Mouse (Mus musculus) hindbrain, embryonic 13.5 days (tissue): Measurements from ENCODE around the gene Pde4b. TPM values are rescaled to one million over a fixed set of nuclear protein-coding genes. Genes with fewer than 3 reads are reported as not detected.
A peak's percentile ranks its signal among the peaks of the same experiment; 100 is the strongest.

ENCODE experiments used
- ATAC-seq: fragments of 200-750 bp; cut with Nextera tagmentation; 2 replicates; pipeline ENCODE4 v1.8.0; 2017; ENCODE audit warnings: moderate TSS enrichment; ENCODE audit not compliant: low FRiP score
- H3K27ac ChIP-seq: fragments of 300-500 bp; sonication (generic); 2 replicates; pipeline ENCODE4 v1.5.1; 2015; ENCODE audit warnings: inconsistent platforms, mild to moderate bottlenecking, moderate library complexity
- H3K27me3 ChIP-seq: fragments of 300-500 bp; sonication (generic); 2 replicates; pipeline ENCODE4 v1.6.1; 2015; ENCODE audit warnings: mild to moderate bottlenecking, inconsistent platforms
- H3K36me3 ChIP-seq: fragments of 300-500 bp; sonication (generic); 2 replicates; pipeline ENCODE4 v1.6.1; 2015; ENCODE audit warnings: mild to moderate bottlenecking, inconsistent platforms
- H3K4me1 ChIP-seq: fragments of 300-500 bp; sonication (generic); replicated peaks from 2 replicates; pipeline ENCODE4 v1.6.1; 2015; ENCODE audit warnings: inconsistent platforms
- H3K4me2 ChIP-seq: fragments of 300-500 bp; sonication (generic); 2 replicates; pipeline ENCODE4 v1.6.1; 2015; ENCODE audit warnings: inconsistent platforms, mild to moderate bottlenecking, moderate library complexity
- H3K4me3 ChIP-seq: fragments of 300-500 bp; sonication (generic); 2 replicates; pipeline ENCODE4 v1.5.1; 2015; ENCODE audit warnings: mild to moderate bottlenecking, inconsistent platforms
- H3K9ac ChIP-seq: fragments of 300-500 bp; sonication (generic); 2 replicates; pipeline ENCODE4 v1.6.1; 2015; ENCODE audit warnings: mild to moderate bottlenecking, inconsistent platforms
- H3K9me3 ChIP-seq: fragments of 300-500 bp; sonication (generic); 2 replicates; pipeline ENCODE4 v1.6.1; 2016; ENCODE audit warnings: inconsistent platforms
- WGBS: fragments of 180-500 bp; shearing (Covaris S2); methylation state at CpG from one replicate; pipeline ENCODE4 v1.1.7; 2015; 5-methylcytosine and 5-hydroxymethylcytosine counted together
- polyA plus RNA-seq: library from polyadenylated mRNA; unstranded; fragments of >200 nt; fragmentation: Nextera tagmentation; extraction: Ambion mirVana; gene quantifications from 2 replicates; pipeline ENCODE4 v1.2.1, GENCODE M21; 2015

Gene Pde4b
- polyA plus RNA-seq, 1 experiment from 2014 or later = 27.0 TPM

DNA sequence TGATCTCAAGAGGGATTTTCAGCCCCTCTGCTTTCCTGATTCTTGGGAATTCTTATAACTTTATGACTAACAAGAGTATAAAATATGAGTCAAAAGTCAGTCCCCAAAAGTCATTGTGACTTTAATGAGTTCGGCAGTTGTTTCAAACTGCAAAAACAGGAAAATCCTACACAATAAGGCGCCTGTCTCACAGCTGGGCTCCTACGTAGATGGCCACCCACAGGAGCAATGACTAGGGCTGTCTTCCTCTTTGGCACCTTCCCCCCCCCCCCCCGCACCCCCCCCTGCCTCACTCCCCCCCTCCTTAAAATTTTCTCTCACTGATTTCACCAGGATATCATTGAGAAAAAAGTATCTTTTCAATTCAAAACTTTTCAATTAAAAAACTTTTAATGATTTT is 498.2 kb downstream of the Pde4b start:
- no peak overlapping the region for H3K4me3 ChIP-seq
- 63% methylated on average over 3 of the region's 4 CpGs for WGBS
- no peak overlapping the region for H3K4me2 ChIP-seq
- H3K27ac ChIP-seq = no peak overlapping the region
- no peaks in the 10 kb centered on the region for H3K36me3 ChIP-seq
- peaks cover 26% of the 10 kb centered on the region for H3K4me1 ChIP-seq
- H3K9ac ChIP-seq = no peak overlapping the region
- H3K9me3 ChIP-seq = no peaks in the 10 kb centered on the region
- ATAC-seq = no peak
- no peaks in the 10 kb centered on the region for H3K27me3 ChIP-seq

DNA sequence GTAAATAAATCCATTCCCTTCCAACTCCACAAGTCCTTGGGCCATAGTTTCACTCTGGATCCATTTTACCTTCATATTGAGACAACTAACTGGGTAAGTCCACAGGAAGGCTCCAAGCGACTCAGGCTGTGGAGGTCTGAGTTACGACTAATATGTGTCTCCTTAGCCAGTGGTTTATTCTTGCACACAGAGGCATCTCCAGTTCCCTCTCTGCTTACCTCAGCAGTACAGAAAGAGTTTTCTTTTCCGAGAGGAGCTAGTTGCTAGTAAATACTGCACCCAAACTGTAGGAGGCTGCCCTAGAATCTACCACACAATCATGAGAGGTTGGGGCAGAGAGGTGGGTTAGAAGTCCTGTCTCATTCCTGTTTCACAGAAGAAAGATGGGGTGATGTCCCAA is 499.4 kb downstream of the Pde4b start:
- no peaks in the 10 kb centered on the region for H3K27me3 ChIP-seq
- no peak overlapping the region for H3K4me2 ChIP-seq
- peaks cover 38% of the 10 kb centered on the region for H3K4me1 ChIP-seq
- no peak overlapping the region for H3K27ac ChIP-seq
- 87% methylated on average over 3 of the region's 3 CpGs for WGBS
- ATAC-seq = no peak
- no peaks in the 10 kb centered on the region for H3K36me3 ChIP-seq
- H3K9me3 ChIP-seq = no peaks in the 10 kb centered on the region
- H3K4me3 ChIP-seq = no peak overlapping the region
- no peak overlapping the region for H3K9ac ChIP-seq

DNA sequence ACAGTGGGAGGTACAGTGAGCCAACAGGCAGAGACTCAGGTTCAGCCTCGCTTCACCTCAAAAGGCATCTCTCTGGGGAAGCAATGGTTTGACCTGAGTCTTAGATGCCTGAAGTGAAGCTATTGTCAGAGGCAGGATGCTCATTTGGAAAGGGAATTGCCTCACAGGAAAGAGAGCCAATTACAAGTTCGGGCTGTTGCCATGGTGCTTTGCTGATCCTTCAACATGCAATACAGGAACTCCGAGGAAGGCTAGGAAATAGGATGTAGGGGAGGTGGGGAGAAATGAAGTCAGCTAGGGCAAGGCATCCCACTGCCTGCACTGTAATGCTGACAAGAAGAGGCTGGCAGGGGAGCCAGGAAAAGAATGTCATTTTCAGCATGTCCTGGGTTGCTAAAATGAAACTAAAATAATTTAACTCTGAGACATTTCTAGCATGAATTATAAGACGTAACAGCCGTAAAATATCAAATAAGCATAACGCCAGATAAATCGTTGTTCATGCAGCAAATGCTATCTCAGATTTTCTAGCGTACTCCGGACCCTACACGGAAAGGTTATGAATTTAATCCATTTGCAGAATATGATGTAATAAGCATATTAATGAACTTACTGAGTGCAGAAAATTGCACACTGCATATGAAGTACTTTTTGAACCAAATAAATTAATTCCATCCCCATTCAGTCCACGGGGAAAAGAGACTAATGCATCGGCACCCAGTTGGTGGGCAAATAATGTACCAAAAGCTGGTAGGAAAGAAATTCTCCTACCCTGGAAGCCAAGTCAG is 501.5 kb downstream of the Pde4b start:
- 30% methylated on average over 12 of the region's 12 CpGs for WGBS
- peak overlapping the region; percentile 84 for H3K27ac ChIP-seq
- ATAC-seq = peak; percentile 62
- H3K27me3 ChIP-seq = no peaks in the 10 kb centered on the region
- peak overlapping the region; percentile 37 for H3K4me3 ChIP-seq
- H3K36me3 ChIP-seq = no peaks in the 10 kb centered on the region
- no peaks in the 10 kb centered on the region for H3K9me3 ChIP-seq
- H3K4me1 ChIP-seq = peaks cover 46% of the 10 kb centered on the region
- peak overlapping the region; percentile 56 for H3K4me2 ChIP-seq
- H3K9ac ChIP-seq = peak overlapping the region; percentile 62

GRCm38 (mm10) chr4:102589537-102590031 is 502.2 kb downstream of the Pde4b start:
- ATAC-seq = peak; percentile 77
- H3K36me3 ChIP-seq = no peaks in the 10 kb centered on the region
- no peaks in the 10 kb centered on the region for H3K27me3 ChIP-seq
- H3K9ac ChIP-seq = peak overlapping the region; percentile 62
- peak overlapping the region; percentile 37 for H3K4me3 ChIP-seq
- peak overlapping the region; percentile 56 for H3K4me2 ChIP-seq
- H3K9me3 ChIP-seq = no peaks in the 10 kb centered on the region
- peak overlapping the region; percentile 84 for H3K27ac ChIP-seq
- 6% methylated on average over 9 of the region's 9 CpGs for WGBS
- H3K4me1 ChIP-seq = peaks cover 47% of the 10 kb centered on the region

GRCm38 (mm10) chr4:102591798-102592197 is 504.5 kb downstream of the Pde4b start:
- no peaks in the 10 kb centered on the region for H3K27me3 ChIP-seq
- 36% methylated on average over 4 of the region's 4 CpGs for WGBS
- H3K9ac ChIP-seq = peak overlapping the region; percentile 61
- peak; percentile 59 for ATAC-seq
- peaks cover 12% of the 10 kb centered on the region; the same call in 1 of the 2 replicates for H3K36me3 ChIP-seq
- H3K4me3 ChIP-seq = 0 out of 2 replicates have a peak overlapping the region, but pooled peaks have one; percentile 17
- peak overlapping the region; percentile 56 for H3K4me2 ChIP-seq
- H3K4me1 ChIP-seq = peaks cover 44% of the 10 kb centered on the region
- peak overlapping the region; percentile 77 for H3K27ac ChIP-seq
- H3K9me3 ChIP-seq = no peaks in the 10 kb centered on the region

- Histone ChIP-seq H3K27me3 (no peaks in the 10 kb centered on the region), H3K9me3 (no peaks in the 10 kb centered on the region), H3K4me3 (peak overlapping the region; percentile 17; the same call in 1 of the 2 replicates), H3K27ac (peak overlapping the region; percentile 77), H3K9ac (peak overlapping the region; percentile 61; the same call in 1 of the 2 replicates), H3K36me3 (peaks cover 19% of the 10 kb centered on the region), H3K4me2 (peak overlapping the region; percentile 56), H3K4me1 (peaks cover 44% of the 10 kb centered on the region)
- 61% methylated on average over 2 of the region's 2 CpGs for WGBS
- no peak for ATAC-seq
Observed at GRCm38 (mm10) chr4:102592541-102592940, 505.2 kb downstream of the Pde4b start.

GRCm38 (mm10) chr4:102593631-102594030 is 506.3 kb downstream of the Pde4b start:
- Histone ChIP-seq H3K27me3 (no peaks in the 10 kb centered on the region), H3K27ac (no peak overlapping the region), H3K9ac (no peak overlapping the region), H3K4me2 (no peak overlapping the region), H3K4me3 (no peak overlapping the region), H3K9me3 (no peaks in the 10 kb centered on the region), H3K4me1 (peaks cover 39% of the 10 kb centered on the region), H3K36me3 (peaks cover 25% of the 10 kb centered on the region)
- WGBS = 75% methylated on average over 4 of the region's 4 CpGs
- ATAC-seq = no peak

GRCm38 (mm10) chr4:102594506-102594905 is 507.2 kb downstream of the Pde4b start:
- Histone ChIP-seq H3K4me1 (peaks cover 31% of the 10 kb centered on the region), H3K4me3 (no peak overlapping the region), H3K9ac (no peak overlapping the region), H3K36me3 (peaks cover 34% of the 10 kb centered on the region), H3K4me2 (no peak overlapping the region), H3K27me3 (no peaks in the 10 kb centered on the region), H3K27ac (no peak overlapping the region), H3K9me3 (no peaks in the 10 kb centered on the region)
- ATAC-seq = no peak
- 83% methylated on average over 3 of the region's 3 CpGs for WGBS

DNA sequence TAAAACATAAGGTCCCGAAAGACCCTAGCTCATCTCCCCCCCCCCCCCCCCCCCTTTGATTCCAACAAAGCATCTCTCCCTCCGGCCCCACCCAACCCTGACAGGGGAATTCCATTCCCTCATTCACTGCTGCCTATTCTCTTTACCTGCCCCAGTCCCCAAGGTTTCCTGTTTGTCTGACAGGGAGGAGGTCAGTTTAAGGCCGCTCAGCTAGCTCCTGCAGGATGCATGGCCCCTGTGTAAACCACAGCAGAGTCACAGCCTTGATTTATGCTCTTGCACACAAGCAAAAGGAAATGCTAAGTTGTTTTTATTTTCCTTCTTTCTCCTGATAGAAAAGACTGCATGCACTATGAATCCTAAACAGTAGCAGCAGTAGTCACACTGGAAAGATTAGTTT is 516.6 kb downstream of the Pde4b start:
- no peaks in the 10 kb centered on the region for H3K27me3 ChIP-seq
- H3K4me2 ChIP-seq = no peak overlapping the region
- no peak overlapping the region for H3K27ac ChIP-seq
- WGBS = 61% methylated on average over 2 of the region's 3 CpGs
- H3K9me3 ChIP-seq = no peaks in the 10 kb centered on the region
- no peak overlapping the region for H3K4me3 ChIP-seq
- no peak overlapping the region for H3K9ac ChIP-seq
- H3K4me1 ChIP-seq = no peaks in the 10 kb centered on the region
- peaks cover 38% of the 10 kb centered on the region for H3K36me3 ChIP-seq
- no peak for ATAC-seq

DNA sequence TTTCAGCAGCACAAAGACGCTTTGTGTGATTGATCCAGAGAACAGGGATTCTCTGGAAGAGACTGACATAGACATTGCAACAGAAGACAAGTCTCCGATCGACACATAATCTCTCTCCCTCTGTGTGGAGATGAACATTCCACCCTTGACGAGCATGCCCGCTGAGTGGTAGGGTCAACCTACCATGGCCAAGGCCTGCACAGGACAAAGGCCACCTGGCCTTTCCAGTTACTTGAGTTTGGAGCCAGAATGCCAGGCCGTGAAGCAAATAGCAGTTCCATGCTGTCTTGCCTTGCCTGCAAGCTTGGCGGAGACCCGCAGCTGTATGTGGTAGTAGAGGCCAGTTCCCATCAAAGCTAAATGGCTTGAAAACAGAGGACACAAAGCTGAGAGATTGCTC is 517.9 kb downstream of the Pde4b start:
- Histone ChIP-seq H3K36me3 (peaks cover 27% of the 10 kb centered on the region), H3K9ac (no peak overlapping the region), H3K27ac (no peak overlapping the region), H3K4me2 (no peak overlapping the region), H3K9me3 (no peaks in the 10 kb centered on the region), H3K27me3 (no peaks in the 10 kb centered on the region), H3K4me3 (no peak overlapping the region), H3K4me1 (no peaks in the 10 kb centered on the region)
- 93% methylated on average over 8 of the region's 8 CpGs for WGBS
- no peak for ATAC-seq

DNA sequence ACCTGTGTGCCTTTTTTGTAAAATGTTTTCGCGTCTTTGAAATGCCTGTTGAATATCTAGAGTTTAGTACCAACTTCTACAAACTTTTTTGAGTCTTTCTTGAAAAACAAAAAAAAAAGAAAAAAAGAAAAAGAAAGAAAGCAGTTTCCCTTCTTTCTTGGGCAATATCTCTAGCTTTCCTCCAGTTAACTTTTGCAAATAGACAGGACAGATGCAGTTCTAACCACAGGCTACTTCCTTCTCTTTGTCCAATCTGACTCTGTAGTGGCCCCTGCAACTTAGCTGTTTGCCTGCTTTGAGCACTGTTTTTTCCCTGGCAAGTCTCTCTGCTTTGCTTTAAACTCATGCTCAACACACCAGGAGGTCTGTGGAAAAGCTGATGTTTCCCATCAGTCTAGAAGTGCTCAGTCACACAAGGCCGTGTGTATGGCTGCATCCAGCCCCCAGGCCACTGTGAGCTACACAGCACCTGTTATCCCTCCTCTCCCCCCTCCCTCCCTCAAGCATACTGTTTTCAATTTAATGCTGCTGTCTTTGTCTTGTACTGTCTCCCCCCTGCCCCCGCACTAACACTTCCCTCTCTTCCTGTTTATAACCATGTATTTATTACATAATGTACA is 518.5 kb downstream of the Pde4b start:
- Histone ChIP-seq H3K9me3 (no peaks in the 10 kb centered on the region), H3K4me2 (no peak overlapping the region), H3K4me3 (no peak overlapping the region), H3K27me3 (no peaks in the 10 kb centered on the region), H3K4me1 (no peaks in the 10 kb centered on the region), H3K9ac (no peak overlapping the region), H3K36me3 (peaks cover 27% of the 10 kb centered on the region), H3K27ac (no peak overlapping the region)
- ATAC-seq = no peak
- WGBS = 79% methylated on average over 4 of the region's 4 CpGs

GRCm38 (mm10) chr4:102606825-102607224 is 519.5 kb downstream of the Pde4b start:
- no peak overlapping the region for H3K27ac ChIP-seq
- no peak for ATAC-seq
- no peak overlapping the region for H3K4me2 ChIP-seq
- no peaks in the 10 kb centered on the region for H3K27me3 ChIP-seq
- no peak overlapping the region for H3K4me3 ChIP-seq
- 88% methylated on average over 8 of the region's 8 CpGs for WGBS
- peaks cover 23% of the 10 kb centered on the region for H3K36me3 ChIP-seq
- no peaks in the 10 kb centered on the region for H3K4me1 ChIP-seq
- H3K9me3 ChIP-seq = no peaks in the 10 kb centered on the region
- no peak overlapping the region for H3K9ac ChIP-seq
